Mouse (Mus musculus) lung, adult 2 months (tissue): ENCODE results near the gene Capn7.

Source experiments
- CTCF ChIP-seq: fragments of 200-500 bp; IDR thresholded peaks from 2 replicates; pipeline ENCODE4 v1.5.1; 2011; ENCODE audit warnings: mild to moderate bottlenecking, low read length, control low read depth; ENCODE audit not compliant: insufficient read depth
- POLR2A ChIP-seq: fragments of 200-500 bp; IDR thresholded peaks from 2 replicates; pipeline ENCODE4 v1.6.1; 2011; ENCODE audit warnings: low read depth, mild to moderate bottlenecking, control low read depth, low read length, borderline replicate concordance; ENCODE audit errors: extremely low read depth

DNA sequence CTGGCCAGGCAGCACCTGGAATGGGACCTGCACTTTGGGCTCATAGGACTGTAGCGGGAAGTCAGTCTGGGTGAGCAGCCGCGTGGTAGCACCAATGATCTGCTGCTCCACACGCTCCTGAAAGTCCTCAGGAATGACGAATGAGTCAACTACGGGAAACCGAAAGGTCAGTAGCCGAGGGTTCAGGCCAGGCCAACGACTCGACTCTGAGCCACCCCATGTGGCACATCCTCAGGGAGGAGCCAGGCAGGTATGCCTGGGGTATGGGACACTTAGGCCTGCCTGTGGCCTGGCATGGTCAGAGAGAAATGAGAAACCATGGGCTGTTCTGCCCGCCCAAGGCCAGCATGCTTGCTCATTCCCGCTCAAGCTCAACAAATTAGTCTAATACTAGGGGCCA is 19.8 kb upstream of the Capn7 start:
- TF ChIP-seq CTCF = no peak
- no peak for TF ChIP-seq POLR2A
